Mouse (Mus musculus) heart, adult 18-20 months (tissue): ENCODE data around the gene Ccdc177. TPM values are rescaled to one million over a fixed set of nuclear protein-coding genes. Genes with fewer than 3 reads are reported as not detected.

Experiments
- DNase-seq, 2 experiments: peaks; one replicate each; pipeline ENCODE4 v3.0.0; 2021 to 2022; ENCODE audit warnings: mixed read lengths in 1 of 2
- total RNA-seq, 2 experiments: library from RNA; stranded (reverse); gene quantifications; 2 replicates each; pipeline ENCODE4 v1.2.3; 2021

The Ccdc177 gene
- total RNA-seq, 2 experiments from 2014 or later, result 0.05 TPM; not detected in 1

GRCm38 (mm10) chr12:80736464-80737282 lies 23.8 kb downstream of the Ccdc177 start:
- DNase-seq, result peak; percentile 28 to 44

GRCm38 (mm10) chr12:80734526-80735470 lies 25.7 kb downstream of the Ccdc177 start:
- no peak for DNase-seq

GRCm38 (mm10) chr12:80730567-80730966 lies 29.9 kb downstream of the Ccdc177 start:
- DNase-seq, result peak; percentile 31 to 42

GRCm38 (mm10) chr12:80729758-80730530 lies 30.5 kb downstream of the Ccdc177 start:
- no peak for DNase-seq

- DNase-seq, result no peak
Measured at GRCm38 (mm10) chr12:80728814-80729213, 31.7 kb downstream of the Ccdc177 start.

- no peak for DNase-seq
Measured at GRCm38 (mm10) chr12:80728207-80728606, 32.3 kb downstream of the Ccdc177 start.

GRCm38 (mm10) chr12:80724853-80725559 lies 35.5 kb downstream of the Ccdc177 start:
- DNase-seq, result peak; percentile 65 to 93

- DNase-seq, result no peak
Measured at GRCm38 (mm10) chr12:80721458-80721857, 39.0 kb downstream of the Ccdc177 start.

- no peak for DNase-seq
Measured at GRCm38 (mm10) chr12:80720507-80720906, 40.0 kb downstream of the Ccdc177 start.

- DNase-seq, result no peak
Measured at GRCm38 (mm10) chr12:80719141-80719540, 41.3 kb downstream of the Ccdc177 start.

GRCm38 (mm10) chr12:80715915-80716314 lies 44.6 kb downstream of the Ccdc177 start:
- peak in 1 of 2 experiments; percentile 25 for DNase-seq

GRCm38 (mm10) chr12:80706915-80707604 lies 53.4 kb downstream of the Ccdc177 start:
- DNase-seq, result peak in 1 of 2 experiments; percentile 30

- no peak for DNase-seq
Measured at GRCm38 (mm10) chr12:80706208-80706914, 54.1 kb downstream of the Ccdc177 start.

Other genes with a start within 250 kb of the Ccdc177 start
- gene Galnt16, start 242.4 kb downstream of the Ccdc177 start, total RNA-seq, result 1 to 10 TPM; 1.7 to 2.8 TPM
- gene Slc39a9, start 116.8 kb downstream of the Ccdc177 start, total RNA-seq, result 10 to 100 TPM; 15.3 to 18.3 TPM
- gene Erh, start 116.3 kb downstream of the Ccdc177 start, total RNA-seq, result 10 to 100 TPM; 25.2 to 26.9 TPM
- under 1 TPM in 1 of 2 experiments, not detected in 1; 0.20 TPM for gene Plekhd1, start 68.1 kb downstream of the Ccdc177 start, total RNA-seq
- 10 to 100 TPM; 68.3 to 71.9 TPM for gene Susd6, start 29.8 kb upstream of the Ccdc177 start, total RNA-seq
- 100 to 1,000 TPM in 1 of 2 experiments, 10 to 100 TPM in 1; 89.4 to 117 TPM for gene Srsf5, start 184.8 kb upstream of the Ccdc177 start, total RNA-seq
- not detected for gene Slc10a1, start 208.0 kb upstream of the Ccdc177 start, total RNA-seq